Mouse (Mus musculus): ENCODE data around the gene Efcab1.

GRCm38 (mm10) chr16:14989614-14990268, 83.3 kb downstream of the Efcab1 start:
- TF ChIP-seq CHD2 (IDR thresholded peaks at IDR 0.05; ENCODE audit: low read length) (no peak), CTCF (conservative IDR thresholded peaks at IDR 0.05 in 1 of 2, IDR thresholded peaks at IDR 0.05 in 1 of 2; ENCODE audit: low read depth in 2 of 2, low read length in 2 of 2) (no peak)

Measured in CH12.LX (cell line).